Mouse (Mus musculus): ENCODE data around the gene Dhrs3.

DNA sequence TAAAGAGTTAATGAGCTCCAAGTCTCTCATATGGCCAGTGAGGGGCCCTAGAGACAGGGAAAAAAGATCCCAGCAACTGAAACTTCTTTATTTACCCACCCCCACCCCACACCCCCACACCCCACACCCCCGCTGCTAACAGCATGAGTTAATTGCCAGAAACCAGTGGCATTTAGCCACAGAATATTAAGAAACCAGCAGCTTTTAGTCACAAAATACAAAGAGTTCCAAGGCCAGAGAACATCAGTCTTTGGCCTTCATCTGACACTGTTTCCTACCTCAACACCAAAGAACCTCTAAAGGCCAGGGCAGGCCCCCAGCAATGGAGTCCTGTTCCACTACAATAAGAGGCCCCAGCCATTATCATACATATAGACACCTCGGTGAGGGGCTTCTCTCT is 11.3 kb upstream of the Dhrs3 start:
- TF ChIP-seq CTCF (IDR thresholded peaks at IDR 0.05; ENCODE audit: borderline replicate concordance, control insufficient read depth, extremely low read depth, insufficient read depth, low read length, poor library complexity) (no peak), POLR2A (IDR thresholded peaks at IDR 0.05; ENCODE audit: control insufficient read depth, extremely low read depth, insufficient read depth, low read length, poor library complexity) (no peak)

Measured in thymus, adult 2 months (tissue).